8 mouse cellular contexts compared by ENCODE assay signal in the genomic region with DNA sequence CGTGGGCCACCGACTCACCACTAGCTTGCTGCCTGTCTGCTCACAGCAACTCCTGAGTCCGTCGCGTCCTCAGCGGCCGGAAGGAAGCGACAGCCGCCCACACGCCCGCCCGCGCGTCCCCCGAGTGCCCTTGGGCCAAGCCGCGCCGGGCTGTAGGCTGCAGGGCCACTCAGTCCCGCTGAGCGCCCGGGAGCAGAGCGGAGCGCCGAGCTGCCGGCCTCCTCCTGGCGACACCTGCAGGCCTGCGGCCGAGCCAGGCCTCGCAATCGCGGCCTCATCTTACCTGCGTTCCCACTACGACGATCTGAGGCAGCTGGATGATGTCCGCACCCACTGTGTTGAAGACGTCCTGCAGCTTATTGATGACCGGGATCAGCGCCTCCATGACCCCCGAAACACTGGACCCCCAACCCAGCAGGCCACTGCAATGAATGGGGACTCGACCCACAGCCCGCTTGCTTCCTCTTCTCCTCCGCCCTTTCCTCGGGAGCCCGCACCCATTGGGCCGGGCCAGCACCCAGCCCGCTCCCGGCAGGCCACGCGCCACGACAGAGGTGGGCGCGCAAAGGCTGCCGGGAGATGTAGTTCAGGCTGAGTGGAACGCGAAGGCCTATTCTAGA. TPM values are rescaled to one million over a fixed set of nuclear protein-coding genes. Genes with fewer than 3 reads are reported as not detected.
DNase-seq lines count a peak whose midpoint lies in the region; ATAC-seq and TF ChIP-seq lines count a peak whose summit lies in the region.

A gene (minus strand): TSS at position 479 of the 620 bp plus-strand sequence.

- peak within 1 kb of the TSS; percentile 94 for H3K27ac ChIP-seq in hindbrain, embryonic 10.5 days
- H3K27ac ChIP-seq in lung, postnatal 0 days (ENCODE audit: low read length): peak within 1 kb of the TSS; percentile 89

- ATAC-seq in frontal cortex, adult (ENCODE audit: low TSS enrichment): peak; percentile 100
- ATAC-seq in lung, postnatal 0 days: peak; percentile 99

- peak; percentile 64 for TF ChIP-seq CTCF in lung, postnatal 0 days (IDR thresholded peaks at IDR 0.05)

- peak within 1 kb of the TSS; percentile 66 for H3K4me2 ChIP-seq in lung, postnatal 0 days (replicated peaks; ENCODE audit: low read depth, low read length)

- peak within 1 kb of the TSS; percentile 75 for H3K9ac ChIP-seq in lung, postnatal 0 days (replicated peaks; ENCODE audit: low read depth)

- no peaks in the 10 kb centered on the region for H3K27me3 ChIP-seq in hindbrain, embryonic 10.5 days (ENCODE audit: insufficient read depth, poor library complexity, severe bottlenecking)
- no peaks in the 10 kb centered on the region for H3K27me3 ChIP-seq in lung, postnatal 0 days (replicated peaks; ENCODE audit: insufficient read depth, low read length)

- under 1% methylated on average over 55 of the region's 55 CpGs for WGBS in hindbrain, embryonic 10.5 days
- 1% methylated on average over 51 of the region's 55 CpGs for WGBS in lung, postnatal 0 days

- 0 out of 2 replicates have a peak, but pooled peaks cover under 1% of the 10 kb centered on the region for H3K9me3 ChIP-seq in hindbrain, embryonic 10.5 days
- no peaks in the 10 kb centered on the region for H3K9me3 ChIP-seq in lung, postnatal 0 days (ENCODE audit: low read length)

- peak within 1 kb of the TSS; percentile 86 for H3K4me3 ChIP-seq in hindbrain, embryonic 10.5 days
- H3K4me3 ChIP-seq in lung, postnatal 0 days (ENCODE audit: low read depth, low read length): peak within 1 kb of the TSS; percentile 88

- peaks cover 12% of the 10 kb centered on the region for H3K4me1 ChIP-seq in hindbrain, embryonic 10.5 days (replicated peaks)
- no peaks in the 10 kb centered on the region; the same call in 1 of the 2 replicates for H3K4me1 ChIP-seq in lung, postnatal 0 days (ENCODE audit: insufficient read depth, low read depth, low read length)

- peaks cover 2% of the 10 kb centered on the region for H3K36me3 ChIP-seq in hindbrain, embryonic 10.5 days
- no peaks in the 10 kb centered on the region for H3K36me3 ChIP-seq in lung, postnatal 0 days (ENCODE audit: insufficient read depth, low read length)

- peak; percentile 92 for DNase-seq in MN1 (ENCODE audit: low spot score)
- DNase-seq in cerebellum, adult 9-10 months: peak; percentile 90
- DNase-seq in hindbrain, embryonic 10.5 days (ENCODE audit: low spot score): peak; percentile 89
- peak; percentile 93 for DNase-seq in layer of hippocampus, adult 9-11 months
- peak; percentile 96 for DNase-seq in lung, postnatal 0 days (ENCODE audit: low spot score)
- DNase-seq in ovary, postnatal 14 days (ENCODE audit: low spot score): peak; percentile 84
- DNase-seq in thymus, postnatal 14 days: peak; percentile 94

- TF ChIP-seq EP300 in lung, postnatal 0 days (IDR thresholded peaks at IDR 0.05): no peak

RNA-seq across cellular contexts. Expression of the gene that starts here (rescaled TPM):
- polyA plus RNA-seq in hindbrain, embryonic 10.5 days (2016; fragmentation: Nextera tagmentation; extraction: Ambion mirVana): 52.4 and 56.3 TPM in 2 replicates
- polyA plus RNA-seq in lung, postnatal 0 days (2015; fragmentation: Nextera tagmentation; extraction: Ambion mirVana): 28.6 and 29.4 TPM in 2 replicates

Comparison
In these comparisons a context has a peak if more than half of its experiments do, and no peak if none do; other contexts are left out.
1. Peak in every context shown above with its lines: DNase-seq, ATAC-seq, H3K4me3 ChIP-seq and H3K27ac ChIP-seq.